Mouse (Mus musculus) bone marrow, adult 2 months (tissue): Measurements from ENCODE around the gene Atxn1. TPM values are rescaled to one million over a fixed set of nuclear protein-coding genes. Genes with fewer than 3 reads are reported as not detected.

Source experiments
- H3K27ac ChIP-seq: fragments of 200-500 bp; 2 replicates; pipeline ENCODE4 v1.5.1; 2012; ENCODE audit warnings: low read depth, mild to moderate bottlenecking, control low read depth, inconsistent platforms, low read length; ENCODE audit not compliant: control insufficient read depth, poor library complexity, insufficient read depth
- H3K4me1 ChIP-seq: fragments of 200-500 bp; 2 replicates; pipeline ENCODE4 v1.6.1; 2011; ENCODE audit warnings: low read length; ENCODE audit not compliant: control insufficient read depth, insufficient read depth
- H3K4me3 ChIP-seq: fragments of 200-500 bp; replicated peaks from 2 replicates; pipeline ENCODE3; 2011; ENCODE audit warnings: mild to moderate bottlenecking, low read depth, low read length, control low read depth; ENCODE audit not compliant: control insufficient read depth
- CTCF ChIP-seq: fragments of 200-500 bp; IDR thresholded peaks from 2 replicates; pipeline ENCODE4 v1.5.1; 2011; ENCODE audit warnings: low read length, control low read depth; ENCODE audit not compliant: control insufficient read depth, insufficient read depth
- POLR2A ChIP-seq: fragments of 200-500 bp; IDR thresholded peaks from 2 replicates; pipeline ENCODE4 v1.6.1; 2011; ENCODE audit warnings: low read depth, mild to moderate bottlenecking, control low read depth, low read length, borderline replicate concordance; ENCODE audit not compliant: control insufficient read depth
- WGBS: fragments of 180-500 bp; shearing (Covaris S2); methylation state at CpG from one replicate; pipeline ENCODE4 v1.1.7; 2018; 5-methylcytosine and 5-hydroxymethylcytosine counted together
- polyA plus RNA-seq: library from polyadenylated mRNA; stranded (reverse); fragments of >200 nt; gene quantifications from 2 replicates; pipeline ENCODE4 v1.2.4, GENCODE M21; 2011; ENCODE audit warnings: low replicate concordance; ENCODE audit not compliant: missing spikeins, insufficient read depth, insufficient read length

The Atxn1 gene
- polyA plus RNA-seq, 1 experiment, result 5.8 TPM

GRCm38 (mm10) chr13:45940714-45941113 is 24.1 kb downstream of the Atxn1 start:
- TF ChIP-seq POLR2A (no peak), CTCF (no peak)
- 86% methylated on average over 4 of the region's 4 CpGs for WGBS
- no peaks in the 10 kb centered on the region; the same call in 1 of the 2 replicates for H3K4me1 ChIP-seq
- no peak overlapping the region for H3K27ac ChIP-seq
- no peak overlapping the region for H3K4me3 ChIP-seq

GRCm38 (mm10) chr13:45939561-45939960 is 25.2 kb downstream of the Atxn1 start:
- no peak overlapping the region for H3K4me3 ChIP-seq
- TF ChIP-seq CTCF, result no peak
- no peak overlapping the region for H3K27ac ChIP-seq
- 74% methylated on average over 6 of the region's 6 CpGs for WGBS
- no peaks in the 10 kb centered on the region; the same call in 1 of the 2 replicates for H3K4me1 ChIP-seq

GRCm38 (mm10) chr13:45938083-45938482 is 26.7 kb downstream of the Atxn1 start:
- TF ChIP-seq POLR2A (no peak), CTCF (no peak)
- 87% methylated on average over 5 of the region's 5 CpGs for WGBS
- H3K27ac ChIP-seq, result no peak overlapping the region
- H3K4me1 ChIP-seq, result no peaks in the 10 kb centered on the region
- H3K4me3 ChIP-seq, result no peak overlapping the region

GRCm38 (mm10) chr13:45936765-45937164 is 28.0 kb downstream of the Atxn1 start:
- Histone ChIP-seq H3K4me1 (no peaks in the 10 kb centered on the region), H3K27ac (no peak overlapping the region), H3K4me3 (no peak overlapping the region)
- TF ChIP-seq POLR2A, result no peak
- TF ChIP-seq CTCF, result no peak

GRCm38 (mm10) chr13:45935798-45936197 is 29.0 kb downstream of the Atxn1 start:
- H3K4me1 ChIP-seq, result no peaks in the 10 kb centered on the region
- TF ChIP-seq CTCF, result no peak
- no peak for TF ChIP-seq POLR2A
- H3K4me3 ChIP-seq, result no peak overlapping the region
- H3K27ac ChIP-seq, result no peak overlapping the region
- WGBS, result 61% methylated on average over 7 of the region's 7 CpGs

- 64% methylated on average over 6 of the region's 6 CpGs for WGBS
- no peak overlapping the region for H3K27ac ChIP-seq
- H3K4me1 ChIP-seq, result no peaks in the 10 kb centered on the region; the same call in 1 of the 2 replicates
- no peak overlapping the region for H3K4me3 ChIP-seq
- TF ChIP-seq CTCF (no peak), POLR2A (no peak)
These were observed 30.0 kb downstream of the Atxn1 start for GRCm38 (mm10) chr13:45934841-45935240.

GRCm38 (mm10) chr13:45934085-45934484 is 30.7 kb downstream of the Atxn1 start:
- no peak for TF ChIP-seq CTCF
- no peak overlapping the region for H3K27ac ChIP-seq
- WGBS, result 83% methylated on average over 7 of the region's 7 CpGs
- no peaks in the 10 kb centered on the region; the same call in 1 of the 2 replicates for H3K4me1 ChIP-seq
- H3K4me3 ChIP-seq, result no peak overlapping the region

- Histone ChIP-seq H3K27ac (no peak overlapping the region), H3K4me1 (no peaks in the 10 kb centered on the region; the same call in 1 of the 2 replicates), H3K4me3 (no peak overlapping the region)
- no peak for TF ChIP-seq POLR2A
- TF ChIP-seq CTCF, result no peak
- 88% methylated on average over 8 of the region's 8 CpGs for WGBS
These were observed 32.3 kb downstream of the Atxn1 start for GRCm38 (mm10) chr13:45932491-45932921.

GRCm38 (mm10) chr13:45931891-45932290 is 32.9 kb downstream of the Atxn1 start:
- Histone ChIP-seq H3K27ac (no peak overlapping the region), H3K4me3 (no peak overlapping the region), H3K4me1 (no peaks in the 10 kb centered on the region; the same call in 1 of the 2 replicates)
- TF ChIP-seq POLR2A (no peak), CTCF (peak; percentile 43; the same call in 1 of the 2 replicates)
- 67% methylated on average over 1 of the region's 1 CpGs for WGBS
